Mouse (Mus musculus) heart, embryonic 13.5 days (tissue): Measurements from ENCODE around the gene Iqcf1. TPM values are rescaled to one million over a fixed set of nuclear protein-coding genes. Genes with fewer than 3 reads are reported as not detected.

Experiments
- ATAC-seq: fragments of 200-750 bp; cut with Nextera tagmentation; 2 replicates; pipeline ENCODE4 v1.8.0; 2017; ENCODE audit warnings: moderate TSS enrichment; ENCODE audit not compliant: insufficient number of reproducible peaks, low FRiP score, low TSS enrichment; ENCODE audit errors: extremely low read depth
- H3K27ac ChIP-seq: fragments of 300-500 bp; sonication (generic); replicated peaks from 2 replicates; pipeline ENCODE4 v1.5.1; 2015; ENCODE audit warnings: moderate library complexity, mild to moderate bottlenecking, inconsistent platforms
- H3K27me3 ChIP-seq: fragments of 300-500 bp; sonication (generic); replicated peaks from 2 replicates; pipeline ENCODE4 v1.6.1; 2015; ENCODE audit warnings: mild to moderate bottlenecking, inconsistent platforms
- H3K36me3 ChIP-seq: fragments of 300-500 bp; sonication (generic); 2 replicates; pipeline ENCODE4 v1.6.1; 2015; ENCODE audit warnings: mild to moderate bottlenecking, inconsistent platforms
- H3K4me1 ChIP-seq: fragments of 300-500 bp; sonication (generic); 2 replicates; pipeline ENCODE4 v1.6.1; 2015; ENCODE audit warnings: inconsistent platforms
- H3K4me2 ChIP-seq: fragments of 300-500 bp; sonication (generic); 2 replicates; pipeline ENCODE4 v1.6.1; 2015; ENCODE audit warnings: inconsistent platforms, mild to moderate bottlenecking, moderate library complexity
- H3K4me3 ChIP-seq: fragments of 300-500 bp; sonication (generic); 2 replicates; pipeline ENCODE4 v1.5.1; 2015; ENCODE audit warnings: moderate library complexity, mild to moderate bottlenecking, inconsistent platforms
- H3K9ac ChIP-seq: fragments of 300-500 bp; sonication (generic); 2 replicates; pipeline ENCODE4 v1.6.1; 2015; ENCODE audit warnings: inconsistent platforms, mild to moderate bottlenecking, moderate library complexity
- H3K9me3 ChIP-seq: fragments of 300-500 bp; sonication (generic); 2 replicates; pipeline ENCODE4 v1.6.1; 2016; ENCODE audit warnings: inconsistent platforms
- WGBS: fragments of 180-500 bp; shearing (Covaris S2); methylation state at CpG from one replicate; pipeline ENCODE4 v1.1.7; 2015; ENCODE audit warnings: mixed read lengths; 5-methylcytosine and 5-hydroxymethylcytosine counted together
- polyA plus RNA-seq: library from polyadenylated mRNA; unstranded; fragments of >200 nt; fragmentation: Nextera tagmentation; extraction: Ambion mirVana; gene quantifications from 2 replicates; pipeline ENCODE4 v1.2.1, GENCODE M21; 2015

Gene Iqcf1
- not detected in 2 replicates for polyA plus RNA-seq

- Histone ChIP-seq H3K4me2 (no peak within 1 kb of the TSS), H3K9ac (no peak within 1 kb of the TSS), H3K36me3 (no peaks in the 10 kb centered on the region), H3K4me3 (no peak within 1 kb of the TSS), H3K27ac (no peak within 1 kb of the TSS), H3K27me3 (peaks cover 12% of the 10 kb centered on the region; the same call in 1 of the 2 replicates), H3K9me3 (no peaks in the 10 kb centered on the region), H3K4me1 (no peaks in the 10 kb centered on the region)
- WGBS, result 83% methylated on average over 6 of the region's 6 CpGs
- ATAC-seq, result no peak
Measured at GRCm38 (mm10) chr9:106499667-106500066, at the start of gene Iqcf1. Iqcf1 (plus strand) TSS chr9:106499967.

GRCm38 (mm10) chr9:106450661-106451060 lies 49.1 kb upstream of the Iqcf1 start:
- no peak for ATAC-seq
- H3K9ac ChIP-seq, result peak overlapping the region; percentile 64
- peak overlapping the region; percentile 30 for H3K4me2 ChIP-seq
- no peaks in the 10 kb centered on the region for H3K36me3 ChIP-seq
- H3K27me3 ChIP-seq, result peaks cover 3% of the 10 kb centered on the region; the same call in 1 of the 2 replicates
- peaks cover 80% of the 10 kb centered on the region for H3K4me1 ChIP-seq
- H3K27ac ChIP-seq, result peak overlapping the region; percentile 59; the same call in 1 of the 2 replicates
- WGBS, result 12% methylated on average over 9 of the region's 9 CpGs
- H3K9me3 ChIP-seq, result no peaks in the 10 kb centered on the region
- H3K4me3 ChIP-seq, result no peak overlapping the region

GRCm38 (mm10) chr9:106451298-106451697 lies 48.5 kb upstream of the Iqcf1 start:
- WGBS, result 67% methylated on average over 11 of the region's 11 CpGs
- Histone ChIP-seq H3K36me3 (no peaks in the 10 kb centered on the region), H3K4me3 (no peak overlapping the region), H3K27ac (no peak overlapping the region), H3K9me3 (no peaks in the 10 kb centered on the region), H3K27me3 (peaks cover 3% of the 10 kb centered on the region; the same call in 1 of the 2 replicates), H3K4me1 (peaks cover 82% of the 10 kb centered on the region), H3K9ac (peak overlapping the region; percentile 64; the same call in 1 of the 2 replicates), H3K4me2 (peak overlapping the region; percentile 30)
- no peak for ATAC-seq

- Histone ChIP-seq H3K4me1 (peaks cover 82% of the 10 kb centered on the region), H3K9me3 (no peaks in the 10 kb centered on the region), H3K4me3 (no peak overlapping the region), H3K36me3 (no peaks in the 10 kb centered on the region), H3K9ac (no peak overlapping the region; the same call in 1 of the 2 replicates), H3K4me2 (no peak overlapping the region), H3K27me3 (peaks cover 3% of the 10 kb centered on the region; the same call in 1 of the 2 replicates), H3K27ac (no peak overlapping the region)
- 43% methylated on average over 2 of the region's 2 CpGs for WGBS
- no peak for ATAC-seq
Measured at GRCm38 (mm10) chr9:106451899-106452298, 47.9 kb upstream of the Iqcf1 start.

- peaks cover 3% of the 10 kb centered on the region; the same call in 1 of the 2 replicates for H3K27me3 ChIP-seq
- H3K27ac ChIP-seq, result peak overlapping the region; percentile 84
- WGBS, result 44% methylated on average over 6 of the region's 6 CpGs
- ATAC-seq, result no peak
- H3K36me3 ChIP-seq, result no peaks in the 10 kb centered on the region
- peaks cover 84% of the 10 kb centered on the region for H3K4me1 ChIP-seq
- H3K4me3 ChIP-seq, result peak overlapping the region; percentile 68; the same call in 1 of the 2 replicates
- no peaks in the 10 kb centered on the region for H3K9me3 ChIP-seq
- H3K4me2 ChIP-seq, result peak overlapping the region; percentile 95
- 0 out of 2 replicates have a peak overlapping the region, but pooled peaks have one; percentile 88 for H3K9ac ChIP-seq
Measured at GRCm38 (mm10) chr9:106452351-106452750, 47.4 kb upstream of the Iqcf1 start.

GRCm38 (mm10) chr9:106452821-106453220 lies 46.9 kb upstream of the Iqcf1 start:
- Histone ChIP-seq H3K4me2 (peak overlapping the region; percentile 95), H3K36me3 (0 out of 2 replicates have a peak, but pooled peaks cover 1% of the 10 kb centered on the region), H3K4me3 (peak overlapping the region; percentile 68), H3K9me3 (no peaks in the 10 kb centered on the region), H3K4me1 (peaks cover 86% of the 10 kb centered on the region), H3K27me3 (peaks cover 3% of the 10 kb centered on the region; the same call in 1 of the 2 replicates), H3K27ac (peak overlapping the region; percentile 84), H3K9ac (peak overlapping the region; percentile 88)
- 5% methylated on average over 6 of the region's 7 CpGs for WGBS
- ATAC-seq, result no peak

GRCm38 (mm10) chr9:106453271-106454070 lies 46.3 kb upstream of the Iqcf1 start, which contains the start of gene Pcbp4:
Pcbp4 (plus strand) TSS chr9:106453291.
- H3K27me3 ChIP-seq, result peaks cover 3% of the 10 kb centered on the region; the same call in 1 of the 2 replicates
- whole genome bisulfite sequencing, result under 1% methylated on average over 38 of the region's 74 CpGs
- peak within 1 kb of the TSS; percentile 88 for H3K9ac ChIP-seq
- H3K4me1 ChIP-seq, result peaks cover 87% of the 10 kb centered on the region
- peak; percentile 58 for ATAC-seq
- peak within 1 kb of the TSS; percentile 84 for H3K27ac ChIP-seq
- H3K4me2 ChIP-seq, result peak within 1 kb of the TSS; percentile 95
- H3K36me3 ChIP-seq, result 0 out of 2 replicates have a peak, but pooled peaks cover 8% of the 10 kb centered on the region
- peak within 1 kb of the TSS; percentile 68 for H3K4me3 ChIP-seq
- no peaks in the 10 kb centered on the region for H3K9me3 ChIP-seq

GRCm38 (mm10) chr9:106454071-106454761 lies 45.6 kb upstream of the Iqcf1 start:
- Histone ChIP-seq H3K9ac (peak overlapping the region; percentile 88), H3K27me3 (peaks cover 3% of the 10 kb centered on the region; the same call in 1 of the 2 replicates), H3K27ac (peak overlapping the region; percentile 84), H3K9me3 (no peaks in the 10 kb centered on the region), H3K4me1 (peaks cover 88% of the 10 kb centered on the region), H3K4me3 (peak overlapping the region; percentile 68), H3K4me2 (peak overlapping the region; percentile 95), H3K36me3 (peaks cover 8% of the 10 kb centered on the region; the same call in 1 of the 2 replicates)
- ATAC-seq, result no peak; the same call in 1 of the 2 replicates
- 2% methylated on average over 16 of the region's 20 CpGs for WGBS

GRCm38 (mm10) chr9:106454888-106455681 lies 44.7 kb upstream of the Iqcf1 start:
- H3K9me3 ChIP-seq, result no peaks in the 10 kb centered on the region
- H3K4me2 ChIP-seq, result peak overlapping the region; percentile 95
- H3K27me3 ChIP-seq, result peaks cover 3% of the 10 kb centered on the region; the same call in 1 of the 2 replicates
- peaks cover 83% of the 10 kb centered on the region for H3K4me1 ChIP-seq
- H3K4me3 ChIP-seq, result peak overlapping the region; percentile 68
- ATAC-seq, result no peak
- peak overlapping the region; percentile 84 for H3K27ac ChIP-seq
- peaks cover 13% of the 10 kb centered on the region for H3K36me3 ChIP-seq
- peak overlapping the region; percentile 88 for H3K9ac ChIP-seq
- WGBS, result 3% methylated on average over 17 of the region's 17 CpGs

- no peak for ATAC-seq
- Histone ChIP-seq H3K9me3 (no peaks in the 10 kb centered on the region), H3K36me3 (peaks cover 27% of the 10 kb centered on the region), H3K27me3 (no peaks in the 10 kb centered on the region), H3K4me3 (peak overlapping the region; percentile 68), H3K4me2 (peak overlapping the region; percentile 95), H3K27ac (peak overlapping the region; percentile 84), H3K4me1 (peaks cover 68% of the 10 kb centered on the region), H3K9ac (peak overlapping the region; percentile 88)
- 39% methylated on average over 15 of the region's 15 CpGs for WGBS
Measured at GRCm38 (mm10) chr9:106456325-106457162, 43.2 kb upstream of the Iqcf1 start.
